Mouse (Mus musculus) thymus, postnatal 36 days (tissue): ENCODE results near the gene Pak6.
A peak's percentile ranks its signal among the peaks of the same experiment; 100 is the strongest.

Experiments
- DNase-seq, 2 experiments: peaks; one replicate each; pipeline ENCODE4 v3.0.0; 2022; ENCODE audit warnings: mixed read lengths in 2 of 2

Pak6 gene

GRCm38 (mm10) chr2:118700179-118701062 is 37.3 kb downstream of the Pak6 start:
- DNase-seq: peak; percentile 74 to 84

DNA sequence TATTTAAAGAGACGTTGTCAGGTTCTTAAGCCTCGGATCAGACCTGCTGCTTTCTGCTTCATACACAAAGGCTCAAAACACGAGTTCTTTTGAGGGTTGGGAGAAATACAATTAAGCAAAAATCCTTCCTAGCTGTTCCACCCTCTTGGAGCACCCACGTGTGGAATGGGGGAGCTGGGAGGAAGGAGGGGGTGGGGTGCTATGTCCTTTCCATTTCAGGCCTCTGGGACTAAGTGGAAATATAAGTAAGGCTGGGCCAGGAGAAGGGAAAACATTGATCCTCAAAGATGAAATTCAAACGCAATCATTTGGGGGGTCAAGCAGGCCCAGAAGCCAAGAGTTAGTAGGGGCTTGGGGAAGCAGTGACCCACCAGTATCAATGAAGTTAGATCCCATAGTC is 38.1 kb downstream of the Pak6 start:
- no peak for DNase-seq

DNA sequence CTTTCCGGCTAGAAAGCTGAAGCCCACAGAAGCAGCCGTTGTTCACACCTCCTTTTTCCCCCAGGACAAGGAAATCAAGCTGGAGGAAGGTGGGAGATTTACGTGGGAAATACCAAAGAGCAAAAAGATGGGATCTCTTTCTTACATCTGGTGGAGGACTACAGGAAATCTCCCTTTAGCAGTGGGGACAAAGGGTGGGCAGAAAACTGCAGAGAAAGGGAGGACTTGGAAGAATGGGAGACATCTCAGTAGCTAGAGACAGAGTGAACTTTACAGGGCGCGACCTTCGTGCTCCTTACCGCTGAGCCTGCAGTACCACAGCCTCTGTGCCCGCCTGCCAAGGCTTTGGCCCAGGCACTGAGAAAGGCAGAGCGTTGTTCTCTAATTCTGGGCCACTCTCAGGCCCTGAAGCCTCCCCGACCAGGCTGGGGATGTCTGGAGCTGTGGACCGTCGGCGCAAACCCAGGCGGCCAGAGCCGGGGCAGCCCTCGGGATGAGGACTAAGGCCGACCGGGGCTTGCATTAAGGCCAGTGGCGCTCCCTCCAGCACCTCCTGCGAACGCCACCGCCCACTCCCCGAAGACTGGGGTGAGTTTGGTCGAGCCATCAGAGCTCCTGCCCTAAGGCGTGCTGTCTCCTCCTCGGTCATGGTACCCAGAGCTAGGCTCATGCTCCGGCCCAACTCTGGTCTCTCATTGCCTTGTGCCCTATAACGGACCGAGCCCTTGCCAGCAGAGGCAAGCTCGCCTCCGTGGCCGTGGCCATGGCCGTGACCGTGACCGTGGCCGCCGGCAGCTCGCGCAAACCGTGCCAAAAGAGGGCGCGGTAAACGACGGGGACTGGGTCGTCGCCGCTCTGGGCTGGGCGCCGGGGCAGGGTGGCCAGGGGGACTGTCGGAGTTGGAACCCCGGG is 39.1 kb downstream of the Pak6 start:
- no peak for DNase-seq

DNA sequence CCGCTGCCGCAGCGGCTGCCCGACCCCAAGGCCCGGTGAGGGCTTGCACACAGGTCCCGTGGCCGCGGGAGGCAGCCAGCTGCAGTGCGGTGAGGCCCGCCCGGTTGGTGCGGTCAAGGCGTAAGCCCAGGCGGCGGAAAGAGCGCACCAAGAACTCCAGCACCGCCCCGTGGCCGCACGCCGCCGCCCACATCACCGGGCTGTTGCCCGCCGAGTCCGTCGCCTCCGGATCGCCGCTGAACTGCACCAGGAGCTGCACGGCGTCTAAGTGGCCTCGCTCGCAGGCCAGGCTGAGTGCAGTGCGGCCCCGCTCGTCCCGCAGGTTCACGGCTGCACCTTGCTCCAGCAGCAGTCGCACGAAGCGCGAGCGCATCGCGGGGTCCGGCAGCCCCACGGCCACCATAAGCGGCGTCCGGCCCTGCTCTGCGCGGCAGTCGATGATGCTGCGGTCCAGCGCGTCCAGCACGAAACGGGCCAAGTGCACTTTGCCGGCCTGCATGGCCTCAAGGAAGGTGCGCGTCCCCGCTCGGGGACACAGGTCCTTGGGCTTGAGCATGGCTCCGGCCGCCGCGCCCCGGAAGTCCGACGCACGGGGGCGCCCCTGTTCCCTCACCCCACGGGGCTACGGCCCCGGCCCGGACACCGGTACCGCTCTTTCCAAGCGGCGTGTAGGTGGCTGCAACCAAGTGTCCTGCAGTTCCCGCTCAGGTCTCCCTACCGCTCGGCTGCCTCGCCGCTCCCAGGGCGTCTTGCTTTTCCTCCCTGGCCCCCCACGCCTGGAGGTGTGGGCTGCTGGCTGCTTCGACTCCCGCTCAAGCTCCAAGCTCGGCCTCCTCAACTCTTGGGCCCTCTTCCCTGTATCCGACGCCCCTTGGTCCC is 40.0 kb downstream of the Pak6 start:
- DNase-seq: peak; percentile 40 to 44

DNA sequence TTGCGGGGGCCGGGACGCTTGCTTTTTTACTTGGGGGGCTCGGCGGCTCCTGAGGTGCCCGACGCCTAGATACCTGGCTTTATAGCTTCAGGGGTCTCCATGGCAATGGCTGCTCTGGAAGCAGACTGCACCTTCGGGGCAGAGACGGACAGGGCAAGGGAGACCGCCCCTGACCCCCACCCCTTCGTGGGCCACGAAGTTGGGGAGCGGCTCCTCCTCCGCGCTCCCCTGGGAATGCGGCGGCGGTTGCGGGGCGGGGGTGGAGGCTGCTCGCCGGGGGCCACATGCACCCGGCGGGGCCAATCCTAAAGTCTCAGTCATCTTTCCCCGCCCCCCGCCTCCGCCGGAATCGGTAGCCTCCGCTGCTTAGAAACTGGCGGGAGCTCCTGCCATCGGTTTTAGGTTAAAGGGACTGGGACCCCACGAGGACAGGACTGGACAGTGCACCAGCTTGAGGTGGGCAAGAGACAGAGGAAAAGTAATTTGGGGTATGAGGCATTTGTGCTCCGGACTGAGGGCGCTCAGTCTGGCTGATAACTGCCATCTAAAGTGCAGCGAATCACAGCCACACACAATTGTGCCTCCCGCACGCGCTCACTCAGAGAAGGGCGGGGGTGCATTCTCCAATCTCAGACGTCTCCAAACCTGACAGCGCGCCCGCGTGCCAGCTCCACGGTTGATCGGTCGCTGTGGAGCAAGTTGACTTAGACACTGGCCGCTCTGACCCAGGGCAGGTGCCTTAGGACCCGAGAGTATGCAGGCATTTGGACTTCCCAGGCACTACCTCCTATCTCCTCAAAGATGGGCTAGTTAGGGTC is 41.0 kb downstream of the Pak6 start, which contains the start of gene Ankrd63:
TSS of gene Ankrd63 (minus strand) at position 51 of the 818 bp plus-strand sequence.
- DNase-seq: peak; percentile 35 to 53

- no peak for DNase-seq
Measured at GRCm38 (mm10) chr2:118706436-118706835, 43.3 kb downstream of the Pak6 start.

- no peak for DNase-seq
Measured at GRCm38 (mm10) chr2:118708472-118708871, 45.4 kb downstream of the Pak6 start.

DNA sequence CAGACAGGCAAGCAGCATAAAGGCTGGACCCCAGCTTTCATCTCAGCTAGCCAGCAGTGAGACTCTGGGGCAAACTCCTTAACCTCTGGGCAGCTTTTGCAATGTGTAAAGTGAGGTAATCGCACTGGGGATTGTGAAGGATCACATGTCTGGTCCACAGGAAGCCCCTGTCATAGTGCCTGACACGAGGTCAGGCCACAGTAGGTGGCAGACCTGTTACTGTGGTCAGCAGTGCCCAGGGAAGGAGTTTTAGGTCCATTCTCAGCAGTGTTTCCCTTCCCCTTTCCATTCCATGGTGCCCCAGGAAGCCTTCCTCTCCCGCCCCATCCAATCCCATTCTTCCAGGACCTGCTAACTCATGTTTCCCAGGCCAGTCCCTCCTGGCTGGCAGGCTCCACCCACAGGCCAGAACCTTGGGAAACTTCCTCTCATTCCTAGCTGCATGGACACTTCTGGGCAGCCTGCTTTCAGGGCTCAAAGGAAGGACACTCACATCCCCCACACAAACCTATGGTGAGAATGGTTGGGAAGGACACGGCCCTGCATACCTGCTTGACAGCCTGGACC is 46.6 kb downstream of the Pak6 start:
- no peak for DNase-seq

DNA sequence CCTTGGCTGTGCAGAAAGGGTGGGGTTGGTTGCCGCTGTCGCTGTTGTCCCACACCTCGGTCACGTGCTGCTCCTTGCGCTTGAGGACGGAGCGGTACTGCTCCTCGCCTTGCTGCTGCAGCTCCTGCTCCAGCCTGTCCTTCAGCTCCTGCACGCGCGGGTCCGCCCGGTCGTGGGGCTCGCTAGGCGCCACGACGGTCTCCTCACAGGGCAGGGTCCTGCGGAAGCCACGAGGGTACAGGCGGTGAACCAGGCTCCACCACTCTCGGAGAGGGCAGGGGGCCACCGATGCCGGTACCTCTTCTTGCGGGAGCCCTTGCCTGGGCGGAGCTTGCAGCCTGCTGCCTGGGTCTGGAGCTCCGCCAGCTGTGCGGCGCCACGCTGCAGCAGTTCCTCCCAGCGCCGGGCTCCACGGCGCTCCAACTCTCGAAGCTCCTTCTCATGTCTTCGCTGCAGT is 48.0 kb downstream of the Pak6 start:
- peak in 1 of 2 experiments; percentile 42 for DNase-seq

GRCm38 (mm10) chr2:118713631-118714030 is 50.5 kb downstream of the Pak6 start:
- no peak for DNase-seq

DNA sequence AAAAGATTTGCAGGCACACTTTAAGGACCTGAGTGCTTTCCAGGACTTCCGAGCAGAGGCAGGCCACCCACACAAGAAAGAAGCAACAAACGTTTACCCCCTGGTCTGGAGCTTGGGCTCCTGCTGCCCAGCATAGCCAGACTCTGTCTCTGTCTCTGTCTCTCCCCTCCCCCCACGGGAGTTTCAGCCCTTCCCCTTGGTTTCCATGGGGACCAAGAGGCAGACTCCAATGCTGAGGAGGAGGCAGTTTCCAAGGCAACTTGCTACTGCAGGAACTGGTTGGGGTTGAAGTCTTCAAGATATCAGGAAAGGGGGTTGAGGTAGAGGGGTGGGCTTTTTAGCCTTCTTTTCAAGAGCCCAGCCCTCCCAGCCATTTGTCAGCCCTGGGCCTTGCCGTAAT is 51.1 kb downstream of the Pak6 start:
- peak in 1 of 2 experiments; percentile 3 for DNase-seq

DNA sequence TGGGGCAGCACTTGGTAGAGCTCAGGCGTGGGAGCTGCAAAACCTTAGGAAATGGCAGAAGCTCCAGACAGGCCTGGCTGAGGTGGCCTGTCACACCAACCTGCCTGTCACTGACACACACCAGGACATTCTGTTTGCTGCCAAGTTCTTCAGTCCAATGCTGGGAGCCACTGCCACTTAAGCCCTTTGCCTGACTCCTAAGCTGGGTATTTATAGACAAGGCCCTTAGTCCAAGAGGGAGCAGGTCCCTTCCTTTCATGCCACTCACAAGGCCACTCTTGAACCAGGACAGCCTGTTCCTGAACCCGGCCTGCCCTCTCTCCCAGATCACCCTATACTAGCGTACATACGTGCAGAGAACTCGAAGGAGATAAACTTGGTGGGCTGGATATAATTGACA is 53.6 kb downstream of the Pak6 start:
- DNase-seq: no peak

GRCm38 (mm10) chr2:118723693-118724486 is 60.8 kb downstream of the Pak6 start:
- DNase-seq: peak in 1 of 2 experiments; percentile 2

DNA sequence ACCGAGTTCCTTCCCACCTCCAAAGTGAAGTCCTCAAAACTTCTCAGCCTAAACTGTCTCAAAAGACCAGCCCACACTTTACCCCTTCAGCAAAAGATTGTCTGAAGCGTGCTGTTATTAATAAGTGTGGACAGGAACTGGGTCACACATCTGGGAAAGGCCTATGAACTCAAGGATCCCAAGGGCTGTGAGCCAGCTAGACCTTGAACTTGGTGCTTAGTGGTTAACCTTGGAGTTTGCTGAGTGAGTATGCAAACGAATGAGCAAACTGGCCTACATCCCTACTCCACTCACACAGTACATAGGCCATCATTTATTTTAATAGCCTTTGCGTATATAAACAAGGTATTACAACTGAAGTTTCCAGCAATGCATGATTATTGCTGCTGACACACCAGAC is 62.4 kb downstream of the Pak6 start:
- DNase-seq: no peak

DNA sequence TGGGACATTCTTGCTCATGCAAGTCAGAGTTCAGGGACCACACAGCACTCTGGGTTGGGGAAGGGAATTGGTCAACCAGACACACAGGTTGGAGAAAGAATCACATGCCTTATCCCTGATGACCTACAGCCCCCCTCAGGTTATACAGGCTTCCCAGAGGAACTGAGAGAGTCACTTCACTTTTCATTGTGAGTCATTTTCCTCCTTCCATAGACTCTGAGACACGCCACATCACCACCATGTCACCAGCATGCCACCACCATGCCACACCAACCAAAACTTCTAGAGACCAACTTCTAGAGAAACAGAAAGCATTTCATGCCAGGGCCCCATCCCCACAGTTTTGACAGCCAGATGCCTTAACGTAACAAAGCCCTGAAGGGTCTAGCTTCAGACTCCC is 63.8 kb downstream of the Pak6 start:
- DNase-seq: peak in 1 of 2 experiments; percentile 3

- DNase-seq: no peak
Measured at GRCm38 (mm10) chr2:118727911-118728310, 64.8 kb downstream of the Pak6 start.

GRCm38 (mm10) chr2:118728337-118728736 is 65.2 kb downstream of the Pak6 start, which contains the start of gene Plcb2:
Plcb2 (minus strand) TSS chr2:118728438.
- peak; percentile 74 to 80 for DNase-seq

DNA sequence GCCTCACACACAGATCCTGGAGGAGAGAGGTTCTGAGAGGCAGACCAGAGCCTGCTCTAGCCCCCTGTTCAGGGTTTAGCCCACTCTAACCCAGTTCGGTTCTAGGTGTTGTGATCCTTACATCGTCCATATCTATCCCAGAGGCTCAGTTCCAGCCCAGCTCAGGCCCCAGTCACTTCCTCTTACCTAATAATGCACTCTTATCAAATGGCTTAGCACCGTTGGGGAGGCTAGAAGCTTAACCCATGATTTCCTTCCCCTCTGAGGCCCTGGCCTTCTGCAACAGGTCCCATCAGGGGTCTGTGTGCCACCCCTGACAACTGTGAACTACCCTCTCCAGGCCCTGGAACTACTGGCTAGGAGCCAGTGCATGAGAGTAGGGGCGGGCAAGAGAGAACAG is 66.1 kb downstream of the Pak6 start:
- peak in 1 of 2 experiments; percentile 9 for DNase-seq

DNA sequence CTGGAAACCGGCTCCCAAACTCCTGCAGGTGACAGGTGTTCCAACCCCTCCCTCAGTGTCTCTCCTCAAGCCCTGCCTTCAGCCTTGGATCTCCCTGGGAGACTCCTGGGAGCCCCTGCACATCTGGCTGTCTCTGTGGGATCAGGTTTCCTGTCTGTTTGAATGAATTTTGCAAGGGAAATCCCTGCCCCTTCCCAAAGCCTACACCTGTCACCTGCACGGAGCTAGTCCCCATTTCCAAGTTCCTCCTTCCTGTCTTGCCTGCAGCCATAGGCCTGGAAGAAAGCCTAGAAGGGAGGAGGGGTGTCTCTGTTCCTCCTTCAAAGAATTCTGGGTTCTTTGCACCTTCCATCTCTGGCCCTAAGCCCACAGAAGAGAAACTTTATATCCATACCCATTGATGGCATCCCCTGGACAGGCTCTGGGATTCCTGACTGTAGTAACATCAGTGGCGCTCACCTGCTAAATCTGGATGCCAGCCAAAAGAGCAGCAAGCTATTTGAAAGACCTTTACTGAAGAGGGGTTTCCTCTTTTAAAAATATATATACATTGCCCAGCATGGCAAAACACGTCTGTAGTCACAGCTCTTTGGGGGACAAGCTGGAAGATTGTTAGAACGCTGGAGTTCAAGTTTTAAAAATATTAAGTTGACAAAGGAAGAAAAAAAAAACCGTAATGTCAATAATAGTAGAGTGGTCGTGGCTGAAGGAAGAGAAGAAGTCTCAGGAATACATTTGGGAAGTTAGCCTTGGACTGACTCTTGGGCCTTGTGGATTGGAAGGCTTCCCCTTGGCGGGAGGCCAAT is 66.9 kb downstream of the Pak6 start:
- peak in 1 of 2 experiments; percentile 4 for DNase-seq
